Mouse (Mus musculus): ENCODE results near the gene Birc7. TPM values are rescaled to one million over a fixed set of nuclear protein-coding genes. Genes with fewer than 3 reads are reported as not detected.

The Birc7 gene
- not detected for total RNA-seq (2022)

- no peak for DNase-seq (ENCODE audit: low spot score in 2 of 2)
These were observed at the start of gene Birc7 for GRCm38 (mm10) chr2:180928723-180929122. TSS of gene Birc7 (plus strand) at chr2:180929023.

- peak in 1 of 2 experiments; percentile 74 for DNase-seq (ENCODE audit: low spot score in 2 of 2)
These were observed 49.3 kb upstream of the Birc7 start for GRCm38 (mm10) chr2:180879365-180880067.

GRCm38 (mm10) chr2:180881281-180881680 is 47.5 kb upstream of the Birc7 start:
- DNase-seq (ENCODE audit: low spot score in 2 of 2), result no peak

- no peak for DNase-seq (ENCODE audit: low spot score in 2 of 2)
These were observed 43.6 kb upstream of the Birc7 start for GRCm38 (mm10) chr2:180885270-180885669.

GRCm38 (mm10) chr2:180889271-180889920 is 39.4 kb upstream of the Birc7 start:
- DNase-seq (ENCODE audit: low spot score in 2 of 2), result no peak

GRCm38 (mm10) chr2:180889921-180890280 is 38.9 kb upstream of the Birc7 start:
- no peak for DNase-seq (ENCODE audit: low spot score in 2 of 2)

GRCm38 (mm10) chr2:180890422-180891074 is 38.3 kb upstream of the Birc7 start:
- DNase-seq (ENCODE audit: low spot score in 2 of 2), result peak in 1 of 2 experiments; percentile 32

- DNase-seq (ENCODE audit: low spot score in 2 of 2), result peak; percentile 60 to 83
These were observed 37.6 kb upstream of the Birc7 start for GRCm38 (mm10) chr2:180891075-180891834.

GRCm38 (mm10) chr2:180891835-180892323 is 36.9 kb upstream of the Birc7 start:
- DNase-seq (ENCODE audit: low spot score in 2 of 2), result no peak

- peak; percentile 83 to 92 for DNase-seq (ENCODE audit: low spot score in 2 of 2)
These were observed 35.8 kb upstream of the Birc7 start for GRCm38 (mm10) chr2:180892841-180893521.

- DNase-seq (ENCODE audit: low spot score in 2 of 2), result peak in 1 of 2 experiments; percentile 34
These were observed 35.2 kb upstream of the Birc7 start for GRCm38 (mm10) chr2:180893537-180894028.

GRCm38 (mm10) chr2:180894029-180894623 is 34.7 kb upstream of the Birc7 start:
- DNase-seq (ENCODE audit: low spot score in 2 of 2), result peak; percentile 37 to 56

- DNase-seq (ENCODE audit: low spot score in 2 of 2), result peak; percentile 78 to 95
These were observed 34.1 kb upstream of the Birc7 start for GRCm38 (mm10) chr2:180894734-180895133.

- no peak for DNase-seq (ENCODE audit: low spot score in 2 of 2)
These were observed 33.5 kb upstream of the Birc7 start for GRCm38 (mm10) chr2:180895321-180895720.

GRCm38 (mm10) chr2:180895837-180896525 is 32.8 kb upstream of the Birc7 start:
- DNase-seq (ENCODE audit: low spot score in 2 of 2), result peak in 1 of 2 experiments; percentile 37

- DNase-seq (ENCODE audit: low spot score in 2 of 2), result peak in 1 of 2 experiments; percentile 45
These were observed 31.8 kb upstream of the Birc7 start for GRCm38 (mm10) chr2:180896819-180897625.

GRCm38 (mm10) chr2:180897857-180898256 is 31.0 kb upstream of the Birc7 start:
- no peak for DNase-seq (ENCODE audit: low spot score in 2 of 2)

- no peak for DNase-seq (ENCODE audit: low spot score in 2 of 2)
These were observed 26.7 kb upstream of the Birc7 start for GRCm38 (mm10) chr2:180902086-180902485.
